Mouse (Mus musculus): Measurements from ENCODE around the gene Bpifc.

DNA sequence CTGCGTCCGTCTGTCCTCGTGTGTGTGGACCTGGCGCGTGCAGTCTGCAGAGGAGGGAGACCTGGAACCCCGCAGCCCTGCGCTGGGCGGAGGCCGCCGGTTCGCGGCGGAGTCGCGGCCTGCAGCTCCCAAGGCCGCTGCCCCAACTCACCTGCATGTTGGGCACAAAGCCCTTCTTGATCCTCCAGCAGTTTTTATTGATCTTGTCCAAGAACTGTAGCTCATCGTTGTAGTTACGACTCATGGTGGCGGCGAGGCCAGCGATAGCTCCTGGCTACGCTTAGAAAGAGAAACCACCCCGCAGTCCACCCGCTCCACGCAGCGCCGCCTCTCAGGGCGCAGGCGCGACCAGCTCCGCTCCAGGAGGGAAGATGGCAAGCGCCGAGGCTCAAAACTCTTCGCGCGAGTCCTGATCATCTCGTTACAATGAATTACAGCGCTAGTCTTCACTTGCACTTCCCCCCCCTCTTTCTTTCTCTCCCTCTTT lies 54.2 kb downstream of the Bpifc start, which contains the start of gene Rtcb:
- TF ChIP-seq CTCF (IDR thresholded peaks at IDR 0.05; ENCODE audit: borderline replicate concordance, insufficient read depth, low read depth, low read length) (no peak), POLR2A (IDR thresholded peaks at IDR 0.05; ENCODE audit: borderline replicate concordance, insufficient read depth, low read length) (peak; percentile 80)

Measured in cerebellum, adult 2 months (tissue).